ENCODE assay signal across 15 mouse cellular contexts in the genomic region with DNA sequence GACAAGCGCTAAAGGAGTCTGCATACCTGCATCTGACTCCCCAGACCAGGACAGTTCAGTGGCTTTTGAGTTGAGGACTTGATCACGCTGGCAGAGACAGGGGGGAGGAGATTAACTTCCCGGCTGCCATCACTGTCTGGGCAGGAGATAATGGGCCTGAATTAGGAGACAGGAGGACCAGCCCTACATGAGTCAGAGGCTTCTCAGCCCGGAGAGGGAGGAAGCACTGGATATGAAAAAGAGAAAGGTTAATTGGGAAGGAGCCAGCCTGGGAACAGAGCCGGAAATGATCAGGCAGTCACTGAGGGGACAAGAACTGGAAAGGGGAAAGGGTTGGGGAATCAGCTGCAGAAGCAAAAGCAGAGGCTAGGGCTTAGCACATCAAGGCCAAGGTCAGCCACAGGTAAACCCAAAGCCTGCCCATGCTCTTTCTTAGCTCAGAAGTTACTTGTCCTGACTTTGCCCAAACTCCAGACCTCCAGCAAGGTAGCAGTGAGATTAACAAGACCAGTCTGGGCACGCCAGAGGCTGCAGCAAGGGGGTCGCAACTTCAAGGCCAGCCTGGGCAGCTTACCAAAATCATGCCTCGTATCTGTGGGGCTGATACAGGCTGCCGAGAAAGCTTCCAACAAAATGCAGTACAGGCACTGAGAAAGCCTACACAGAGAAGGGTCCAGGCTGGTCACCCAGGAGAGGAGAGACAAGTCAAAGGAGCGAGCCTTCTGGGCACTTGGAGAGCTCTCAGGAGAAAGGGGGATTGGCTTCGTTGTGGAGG. TPM values are rescaled to one million over a fixed set of nuclear protein-coding genes. Genes with fewer than 3 reads are reported as not detected.
DNase-seq lines count a peak whose midpoint lies in the region; ATAC-seq and TF ChIP-seq lines count a peak whose summit lies in the region.
"Had no signal": no experiment of that assay in that cellular context is flagged by ENCODE, and none has a peak within 500 bp of the region (broad histone marks: within the 10 kb centered on the region; RNA-seq: fewer than 3 reads in every experiment).

No protein-coding gene starts in this region.

- TF ChIP-seq POLR2A in heart, adult 2 months (IDR thresholded peaks at IDR 0.05; ENCODE audit: insufficient read depth, low read depth, low read length): no peak

- no peak for TF ChIP-seq EP300 in heart, adult 2 months (IDR thresholded peaks at IDR 0.05; ENCODE audit: insufficient read depth, low read depth, low read length)

- no peak overlapping the region for H3K4me3 ChIP-seq in heart, adult 2 months
- H3K4me3 ChIP-seq in midbrain, embryonic 15.5 days: no peak overlapping the region
- H3K4me3 ChIP-seq: embryonic facial prominence, embryonic 12.5 days; hindbrain, embryonic 10.5 days; megakaryocyte, embryonic 14.5 days; neural tube, embryonic 13.5 days had no signal

- intact Hi-C loops in heart, adult 2 months (cut with DNase I): no loop called here

- 39% methylated on average over 11 of the region's 11 CpGs for WGBS in heart, adult 2 months
- WGBS in midbrain, embryonic 15.5 days: 67% methylated on average over 11 of the region's 11 CpGs

- no peak overlapping the region for H3K4me2 ChIP-seq in midbrain, embryonic 15.5 days
- H3K4me2 ChIP-seq: embryonic facial prominence, embryonic 12.5 days; neural tube, embryonic 13.5 days had no signal

- no peaks in the 10 kb centered on the region for H3K9me3 ChIP-seq in midbrain, embryonic 15.5 days
- H3K9me3 ChIP-seq: embryonic facial prominence, embryonic 12.5 days; G1E; hindbrain, embryonic 10.5 days; megakaryocyte, embryonic 14.5 days; neural tube, embryonic 13.5 days had no signal

- TF ChIP-seq CTCF in heart, adult 2 months (IDR thresholded peaks at IDR 0.05): no peak

- no peaks in the 10 kb centered on the region for H3K36me3 ChIP-seq in heart, adult 2 months (ENCODE audit: control insufficient read depth, insufficient read depth, low read length)
- no peaks in the 10 kb centered on the region for H3K36me3 ChIP-seq in midbrain, embryonic 15.5 days (replicated peaks)
- H3K36me3 ChIP-seq: embryonic facial prominence, embryonic 12.5 days; hindbrain, embryonic 10.5 days; neural tube, embryonic 13.5 days had no signal

- no peak overlapping the region for H3K9ac ChIP-seq in heart, adult 2 months (ENCODE audit: low read depth, low read length)
- H3K9ac ChIP-seq in midbrain, embryonic 15.5 days: no peak overlapping the region
- H3K9ac ChIP-seq: embryonic facial prominence, embryonic 12.5 days; neural tube, embryonic 13.5 days had no signal

- no peak overlapping the region for H3K27ac ChIP-seq in heart, adult 2 months
- H3K27ac ChIP-seq in midbrain, embryonic 15.5 days: no peak overlapping the region
- H3K27ac ChIP-seq: embryonic facial prominence, embryonic 12.5 days; hindbrain, embryonic 10.5 days; neural tube, embryonic 13.5 days had no signal

- peak; percentile 46 for DNase-seq in heart, postnatal 4 days
- no peak for DNase-seq in heart, adult 2 months
- DNase-seq in testis, postnatal 10 days (ENCODE audit: low spot score): peak; percentile 49
- no peak for DNase-seq in testis, postnatal 14 days (ENCODE audit: low spot score)
- DNase-seq in kidney, postnatal 36 days: peak; percentile 30 to 40
- DNase-seq in ovary, postnatal 14 days (ENCODE audit: low spot score): no peak
- DNase-seq: right cerebral cortex, postnatal 4 days; thymus, postnatal 36 days had no signal

- no peaks in the 10 kb centered on the region for H3K27me3 ChIP-seq in heart, adult 2 months (ENCODE audit: control insufficient read depth, insufficient read depth, low read length)
- H3K27me3 ChIP-seq in midbrain, embryonic 15.5 days (replicated peaks): no peaks in the 10 kb centered on the region
- H3K27me3 ChIP-seq: embryonic facial prominence, embryonic 12.5 days; neural tube, embryonic 13.5 days had no signal

- peaks cover 1% of the 10 kb centered on the region for H3K4me1 ChIP-seq in heart, adult 2 months (ENCODE audit: control insufficient read depth, insufficient read depth, low read length)
- H3K4me1 ChIP-seq in midbrain, embryonic 15.5 days: peaks cover 25% of the 10 kb centered on the region

- no peak for ATAC-seq in activated CD4-positive, CD25-positive, alpha-beta regulatory T cell, adult 4 months
- no peak for ATAC-seq in midbrain, embryonic 15.5 days (replicated peaks)

- no peaks in the 10 kb centered on the region for H3K79me2 ChIP-seq in heart, adult 2 months (replicated peaks; ENCODE audit: control insufficient read depth, insufficient read depth, low read length)

RNA-seq across cellular contexts. Expression of a gene that starts 53.1 kb away (rescaled TPM):
- 10 to 100 TPM; 47.8 to 53.8 TPM for total RNA-seq in heart, postnatal 4 days (2021)
- total RNA-seq in heart, adult 2 months (2021): 10 to 100 TPM; 82.7 to 88.9 TPM
- polyA plus RNA-seq in heart, adult 2 months (2012; rRNA removed): 43.9 and 78.5 TPM in 2 replicates
- 1 to 10 TPM; 3.3 to 4.1 TPM for polyA plus RNA-seq in activated CD4-positive, CD25-positive, alpha-beta regulatory T cell, adult 4 months (2017; shearing (Covaris generic))
- polyA plus RNA-seq in midbrain, embryonic 15.5 days (2015; fragmentation: Nextera tagmentation; extraction: Ambion mirVana): 14.5 and 15.8 TPM in 2 replicates

Comparison
In these comparisons a context has a peak if more than half of its experiments do, and no peak if none do; other contexts are left out.
1. DNase-seq: peak in heart, postnatal 4 days (single experiment), testis, postnatal 10 days (single experiment) and kidney, postnatal 36 days (2 of 2); none in heart, adult 2 months (0 of 2), testis, postnatal 14 days (single experiment) and ovary, postnatal 14 days (single experiment).